Mouse (Mus musculus) megakaryocyte, embryonic 14.5 days (primary cell): Measurements from ENCODE around the gene Psmb1.

Experiments
- FLI1 ChIP-seq: IDR thresholded peaks from 2 replicates; pipeline ENCODE4 v1.6.1; 2012; ENCODE audit warnings: low read length, inconsistent platforms, mixed read lengths
- GATA1 ChIP-seq: IDR thresholded peaks from 3 replicates; pipeline ENCODE4 v1.6.1; 2012; ENCODE audit warnings: mixed read lengths, low read length, inconsistent platforms, borderline replicate concordance

DNA sequence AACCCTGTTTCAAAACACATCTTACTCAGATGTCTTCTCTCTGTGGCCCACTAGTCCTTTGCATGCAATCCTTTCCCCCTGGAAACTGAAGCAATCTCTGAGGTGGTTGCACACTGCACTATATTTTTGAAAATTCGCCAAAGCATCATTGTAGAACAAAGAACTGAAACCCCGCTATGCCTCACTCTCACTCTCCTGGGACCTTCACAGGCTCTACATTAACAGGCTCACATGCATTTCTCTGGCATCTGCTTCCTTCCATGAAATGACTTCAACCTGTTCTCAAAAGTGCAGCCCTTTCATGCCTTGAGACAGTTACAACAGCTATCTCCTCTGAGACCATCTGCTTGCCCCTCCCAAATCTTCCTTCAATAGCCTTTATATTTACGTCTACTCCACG lies 46.9 kb upstream of the Psmb1 start:
- TF ChIP-seq GATA1 (no peak), FLI1 (no peak)
